Mouse (Mus musculus): ENCODE results near the gene Ppp4r3a. TPM values are rescaled to one million over a fixed set of nuclear protein-coding genes. Genes with fewer than 3 reads are reported as not detected.

Gene Ppp4r3a
- polyA plus RNA-seq (2015; fragmentation: Illumina TruSeq; extraction: RNeasy Lipid Tissue Mini Kit (QIAGEN cat#74804); ENCODE audit: insufficient read depth, low read depth, low replicate concordance), result 12.7 TPM

DNA sequence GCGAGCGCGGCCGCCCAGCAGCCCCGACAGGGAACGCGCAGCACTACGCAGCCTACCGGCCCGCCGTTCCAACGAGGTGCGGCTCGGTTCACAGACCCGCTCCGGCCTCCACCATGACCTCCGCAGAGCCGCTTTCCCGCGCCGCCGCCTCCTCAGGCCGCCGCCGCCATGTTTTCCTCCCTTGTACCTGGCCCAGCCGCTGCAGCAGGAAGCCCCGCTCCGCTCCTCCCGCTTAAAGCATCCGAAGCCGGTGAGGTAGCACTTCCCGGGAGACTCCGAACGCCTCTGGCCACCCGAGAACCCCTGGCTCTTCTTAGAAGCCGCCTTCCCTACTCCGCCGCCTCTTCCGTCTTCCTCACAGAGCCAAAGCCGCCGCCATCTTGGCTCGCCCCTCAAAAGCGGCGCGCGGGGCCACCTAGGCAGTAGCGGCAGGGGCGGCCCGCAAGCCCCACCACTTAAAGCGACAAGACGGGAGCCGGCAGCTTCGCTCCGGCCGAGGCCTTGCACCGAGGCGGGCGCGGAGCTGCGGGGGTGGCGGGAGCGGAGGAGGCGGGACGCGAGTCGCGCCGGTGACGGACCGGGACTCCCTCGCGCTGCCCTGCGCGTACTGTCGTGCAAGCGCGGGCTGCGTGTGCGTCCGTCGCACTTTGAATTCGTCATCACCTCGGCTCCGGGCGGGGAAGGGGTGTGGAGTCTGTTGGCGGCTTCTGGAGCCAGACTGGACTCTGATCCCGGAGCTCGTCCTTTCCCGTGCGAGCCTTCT lies at the start of gene Ppp4r3a:
Ppp4r3a (minus strand) TSS at position 627 of the 763 bp plus-strand sequence.

DNA sequence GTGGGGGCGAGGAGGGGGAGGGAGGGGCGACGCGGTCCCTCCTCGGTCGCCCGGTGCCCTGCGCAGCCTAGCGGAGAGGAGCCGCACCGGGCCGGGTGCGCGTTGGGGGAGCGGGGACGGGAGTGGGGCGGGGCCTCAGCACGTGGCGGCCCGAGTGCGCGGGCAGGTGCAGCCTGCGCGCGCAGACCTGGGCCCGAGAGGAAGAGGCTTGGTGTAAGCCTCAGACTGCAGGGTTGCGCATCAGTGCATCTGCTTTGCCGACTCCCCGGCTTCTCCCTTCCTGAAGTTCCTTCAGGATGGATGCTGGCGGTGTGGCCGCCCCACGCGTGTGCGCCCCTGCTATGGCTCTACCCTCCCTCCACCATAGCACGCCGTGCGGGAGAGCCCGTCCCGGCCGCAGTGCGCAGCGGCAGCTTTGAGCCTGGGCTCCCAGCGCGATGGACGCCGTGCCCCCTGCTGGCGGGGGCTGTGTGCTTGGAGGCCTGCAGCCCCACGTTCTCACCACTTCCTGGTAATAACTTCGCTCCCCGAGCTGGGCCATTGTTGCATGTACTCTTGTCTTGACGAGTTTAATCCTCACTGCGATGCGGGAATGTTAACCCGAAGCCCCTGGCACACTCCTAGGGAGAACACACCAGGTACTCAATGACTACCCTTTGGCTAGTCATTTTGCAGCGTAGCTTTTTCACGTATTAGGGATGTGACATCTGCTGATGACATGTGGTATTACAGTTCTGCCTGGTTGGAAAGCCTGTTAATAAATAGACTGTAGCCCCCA lies 54.4 kb downstream of the Ppp4r3a start, which contains the start of gene Ccdc88c:
Ccdc88c (minus strand) TSS at position 103 of the 778 bp plus-strand sequence.

Other genes starting within 250 kb of the Ppp4r3a start
- 0.55 TPM for gene Gpr68, start 175.5 kb downstream of the Ppp4r3a start, polyA plus RNA-seq (2015; fragmentation: Illumina TruSeq; extraction: RNeasy Lipid Tissue Mini Kit (QIAGEN cat#74804); ENCODE audit: insufficient read depth, low read depth, low replicate concordance)
- gene Ccdc88c, start 54.6 kb downstream of the Ppp4r3a start, polyA plus RNA-seq (2015; fragmentation: Illumina TruSeq; extraction: RNeasy Lipid Tissue Mini Kit (QIAGEN cat#74804); ENCODE audit: insufficient read depth, low read depth, low replicate concordance), result 5.8 TPM

Measured in pancreas, adult 10 weeks (tissue).